Mouse (Mus musculus): ENCODE measurements around the gene Vmn1r229.

Vmn1r229 gene

DNA sequence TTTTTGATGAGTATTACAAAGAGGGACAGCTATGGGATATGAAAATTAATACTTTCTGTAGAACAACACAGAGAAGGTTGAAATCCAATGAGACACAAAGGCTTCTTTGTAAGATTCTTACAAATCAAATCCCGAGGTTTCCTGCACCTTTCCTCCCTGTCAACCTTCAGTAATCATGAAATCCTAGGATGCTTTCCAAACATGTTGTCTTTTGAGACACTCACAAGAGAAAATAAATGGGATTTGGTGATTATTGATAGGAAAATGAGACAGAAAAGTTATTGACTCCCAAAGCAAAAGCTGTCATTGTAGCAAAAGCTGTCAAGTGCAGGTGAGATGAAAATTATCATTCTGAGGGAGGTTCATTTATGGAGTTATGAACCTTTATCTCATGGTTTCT lies at the start of gene Vmn1r229:
Gene Vmn1r229 (plus strand): TSS at position 301 of the 400 bp plus-strand sequence.
- ChIA-PET POLR2A (no interaction called here), CTCF (no interaction called here)

DNA sequence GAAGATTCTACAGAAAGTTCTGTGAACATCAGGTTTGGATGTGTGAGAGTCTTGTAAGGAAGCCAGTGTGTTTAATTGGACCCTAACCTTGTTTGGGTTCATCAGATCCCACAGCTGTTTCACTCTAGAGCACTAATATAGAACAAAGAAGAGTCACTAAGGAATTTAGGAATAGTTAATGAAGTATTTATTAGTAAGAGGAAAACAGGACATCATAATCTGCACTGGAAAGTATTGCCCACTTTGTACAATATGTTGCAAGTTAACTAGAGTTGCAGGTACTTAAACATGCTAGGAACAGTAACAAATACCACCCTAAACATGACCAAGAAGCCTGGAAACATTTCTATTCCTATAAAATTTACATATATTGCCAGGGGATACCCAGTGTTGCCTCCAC lies 25.3 kb upstream of the Vmn1r229 start, which contains the start of gene Vmn1r228:
Gene Vmn1r228 (minus strand): TSS at position 101 of the 400 bp plus-strand sequence.
- POLR2A ChIA-PET = no interaction called here
- CTCF ChIA-PET = no interaction called here

DNA sequence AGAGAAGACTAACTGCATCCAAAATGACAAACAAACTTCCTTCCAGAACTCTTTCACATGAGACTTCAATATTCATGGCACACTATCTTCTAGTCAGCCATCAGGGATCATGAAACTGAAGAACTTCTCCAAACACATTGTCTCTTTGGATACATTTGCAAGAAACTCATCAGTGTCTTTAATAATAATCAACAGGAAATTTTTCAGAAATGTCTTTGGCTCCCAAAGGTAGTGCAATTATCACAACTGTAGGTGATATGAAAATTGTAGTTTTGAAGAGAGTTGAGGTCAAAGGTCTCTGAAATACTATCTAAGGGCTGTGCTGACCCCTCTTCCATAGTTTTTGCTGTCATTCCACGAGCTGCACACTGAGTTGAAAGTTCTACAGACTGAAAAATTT lies 28.8 kb downstream of the Vmn1r229 start, which contains the start of gene Vmn1r230:
Gene Vmn1r230 (plus strand): TSS at position 301 of the 400 bp plus-strand sequence.
- POLR2A ChIA-PET = no interaction called here
- CTCF ChIA-PET = no interaction called here
